Mouse (Mus musculus) v-Abl transformed pro-B cells (cell line): Measurements from ENCODE around the gene March4.

Source experiments
- in situ Hi-C, 2 experiments: fragments of 400-800 bp; cut with MboI; formaldehyde crosslinking; loops; one replicate each; pipeline ENCODE4 v1.15.1; 2025; ENCODE audit not compliant: unreplicated experiment in 2 of 2

March4 gene

GRCm38 (mm10) chr1:72536611-72537351 lies at the start of gene March4:
Gene March4, minus strand, starts transcription at chr1:72536930.
- in situ Hi-C loops: no loop called here

GRCm38 (mm10) chr1:72585971-72586875 lies 49.5 kb upstream of the March4 start:
- in situ Hi-C loops: loop anchor here (5.0 to 25.0 kb wide), 6 partner anchors 126 to 1024 kb away; partner anchors contain the start of genes Atic (in 2 of the 2), Igfbp5 (in 1 of the 2), Mreg (in 1 of the 2) and Rpl37a (in 1 of the 2)

DNA sequence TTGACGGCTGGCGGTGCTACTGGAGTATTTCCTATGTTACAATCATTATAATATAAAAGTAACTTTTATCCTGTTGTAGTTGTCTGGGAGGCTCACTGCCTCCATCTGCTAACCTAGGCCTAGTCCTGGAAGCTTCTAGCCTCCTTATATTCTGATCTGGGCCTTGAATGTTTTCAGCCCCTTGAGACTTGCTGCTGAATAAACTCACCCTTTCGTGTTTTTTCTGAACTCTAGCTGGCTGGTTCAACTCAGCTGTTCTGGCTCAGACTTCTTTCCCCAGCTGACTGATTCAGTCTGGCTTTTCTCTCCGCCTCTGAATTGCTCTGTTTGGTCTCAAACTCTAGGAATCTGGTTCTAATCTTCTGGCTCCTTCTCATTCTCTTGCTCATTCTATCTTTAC lies 47.2 kb upstream of the March4 start:
- in situ Hi-C loops: loop anchor here (5.0 to 25.0 kb wide), 7 partner anchors 157 to 1022 kb away; partner anchors contain the start of genes Atic (in 2 of the 2), Igfbp5 (in 1 of the 2), Mreg (in 1 of the 2) and Xrcc5 (in 1 of the 2)

- in situ Hi-C loops: loop anchor here (5.0 to 25.0 kb wide), 7 partner anchors 156 to 1021 kb away; partner anchors contain the start of genes Atic (in 2 of the 2), Igfbp5 (in 1 of the 2), Mreg (in 1 of the 2) and Xrcc5 (in 1 of the 2)
These were observed 46.4 kb upstream of the March4 start, which contains the start of gene Smarcal1 for GRCm38 (mm10) chr1:72582947-72583731. Gene Smarcal1, plus strand, starts transcription at chr1:72583251.

DNA sequence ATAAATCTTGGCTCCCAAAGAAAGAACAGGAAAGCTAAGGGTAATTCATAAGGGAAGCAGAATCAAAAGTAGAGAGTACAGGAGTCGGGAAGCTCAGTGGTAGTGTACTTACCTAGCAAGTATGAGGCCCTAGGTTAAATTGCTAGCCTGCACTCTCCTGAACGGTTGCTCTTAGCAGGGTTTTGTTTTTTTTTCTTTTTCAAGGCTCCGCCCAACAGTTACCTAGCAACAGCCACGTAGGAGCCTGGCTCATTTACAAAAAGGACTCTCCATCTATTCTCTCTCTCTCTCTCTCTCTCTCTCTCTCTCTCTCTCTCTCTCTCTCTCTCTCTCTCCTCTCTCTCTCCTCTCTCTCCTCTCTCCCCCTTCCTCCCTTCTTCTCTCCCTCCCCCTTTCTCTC lies 42.1 kb upstream of the March4 start:
- in situ Hi-C loops: loop anchor here (5.0 to 25.0 kb wide), 4 partner anchors 262 to 1017 kb away; partner anchors contain the start of genes Atic (in 2 of the 2) and Igfbp5 (in 1 of the 2)

DNA sequence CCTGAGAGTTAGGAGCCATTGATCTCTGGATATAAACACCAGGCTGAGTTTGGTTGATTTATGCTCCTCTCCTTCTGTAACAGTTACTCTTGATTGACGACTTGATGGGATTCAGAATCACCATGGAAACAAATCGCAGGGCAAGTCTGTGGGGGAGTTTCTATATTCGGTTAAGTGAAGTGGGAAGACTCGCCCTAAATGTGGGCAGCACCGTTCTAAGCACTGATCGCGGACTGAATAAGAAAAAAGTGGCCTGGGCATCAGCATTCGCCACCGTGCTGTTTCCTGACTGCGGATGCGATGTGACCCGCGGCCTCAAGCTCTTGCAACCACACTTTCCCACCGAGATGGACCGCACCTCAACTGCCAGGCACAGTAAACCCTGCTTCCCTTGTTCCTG lies 41.6 kb upstream of the March4 start:
- in situ Hi-C loops: loop anchor here (5.0 to 25.0 kb wide), 4 partner anchors 261 to 1016 kb away; partner anchors contain the start of genes Atic (in 2 of the 2) and Igfbp5 (in 1 of the 2)

DNA sequence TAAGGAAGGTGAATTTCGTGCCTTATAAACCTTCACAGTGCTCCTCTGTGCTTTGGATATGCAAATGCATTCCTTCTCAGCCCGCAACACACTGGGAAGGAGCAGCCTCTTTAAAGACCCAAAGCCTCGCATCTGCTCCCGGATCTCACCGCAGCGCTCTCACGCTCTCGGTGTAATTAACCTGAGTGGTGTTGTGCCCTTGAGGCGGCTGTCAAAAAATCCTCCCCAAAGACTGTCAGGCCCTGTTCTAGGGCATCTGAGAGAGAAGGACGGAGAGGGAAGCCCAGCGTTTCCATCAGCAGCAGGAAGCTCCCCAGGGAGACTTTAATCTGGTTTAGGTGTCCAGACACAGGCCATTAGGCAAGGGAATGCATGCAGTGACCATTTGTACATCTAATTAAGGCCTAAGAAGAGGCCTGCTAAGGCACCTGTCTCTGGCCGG lies 40.8 kb upstream of the March4 start:
- in situ Hi-C loops: loop anchor here (5.0 to 25.0 kb wide), 4 partner anchors 260 to 1015 kb away; partner anchors contain the start of genes Atic (in 2 of the 2) and Igfbp5 (in 1 of the 2)

- in situ Hi-C loops: loop anchor here (5.0 to 25.0 kb wide), 4 partner anchors 258 to 1013 kb away; partner anchors contain the start of genes Atic (in 2 of the 2) and Igfbp5 (in 1 of the 2)
These were observed 38.4 kb upstream of the March4 start for GRCm38 (mm10) chr1:72575121-72575520.

DNA sequence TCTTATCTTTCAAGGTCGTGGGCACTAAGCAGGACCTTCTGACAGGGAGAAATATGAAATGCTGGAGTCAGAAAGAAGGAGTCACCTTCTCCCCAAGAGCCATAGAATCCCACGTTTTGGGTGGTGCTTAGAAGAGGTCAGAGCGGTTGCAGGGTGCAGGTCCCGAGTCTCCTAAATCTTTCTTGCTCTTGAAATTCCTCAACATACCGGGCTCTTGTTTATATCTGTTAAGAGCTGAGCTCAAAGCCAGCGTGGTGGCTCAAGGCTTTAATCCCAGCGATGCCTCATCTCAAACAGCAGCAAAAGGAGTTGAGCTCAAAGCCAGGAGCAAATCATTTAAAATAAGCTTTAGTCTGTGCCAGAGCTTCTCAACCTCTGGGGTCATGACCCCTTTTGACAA lies 37.9 kb upstream of the March4 start:
- in situ Hi-C loops: loop anchor here (5.0 to 25.0 kb wide), 4 partner anchors 257 to 1012 kb away; partner anchors contain the start of genes Atic (in 2 of the 2) and Igfbp5 (in 1 of the 2)

GRCm38 (mm10) chr1:72574047-72574446 lies 37.3 kb upstream of the March4 start:
- in situ Hi-C loops: no loop called here

GRCm38 (mm10) chr1:72568725-72569124 lies 32.0 kb upstream of the March4 start:
- in situ Hi-C loops: no loop called here

- in situ Hi-C loops: no loop called here
These were observed 30.3 kb upstream of the March4 start for GRCm38 (mm10) chr1:72567056-72567455.

DNA sequence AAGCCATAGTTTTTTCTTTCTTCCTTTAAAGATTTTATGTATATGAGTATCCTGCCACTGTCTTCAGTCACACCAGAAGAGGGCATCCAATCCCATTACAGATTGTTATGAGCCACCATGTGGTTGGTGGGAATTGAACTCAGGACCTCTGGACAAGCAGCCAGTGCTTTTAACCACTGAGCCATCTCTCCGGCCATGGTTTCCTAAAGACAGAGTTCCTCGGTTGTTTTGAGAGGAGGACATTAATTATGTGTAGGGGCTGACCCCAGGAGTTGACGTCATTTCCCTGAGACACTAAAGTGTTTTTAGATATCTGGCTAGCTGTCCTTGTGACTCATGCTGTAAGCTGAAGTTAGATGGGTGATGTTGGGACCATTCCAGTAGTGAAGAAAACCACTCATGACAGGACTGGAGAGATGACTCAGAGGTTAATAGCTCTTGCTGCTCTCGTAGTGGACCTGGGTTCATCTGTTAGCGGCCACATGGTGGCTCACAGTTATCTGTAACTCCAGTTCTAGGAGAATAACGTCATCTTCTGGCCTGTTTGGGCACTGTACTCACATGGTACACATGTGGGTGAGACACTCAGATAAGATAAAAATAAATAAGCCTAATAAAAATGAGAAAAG lies 27.7 kb upstream of the March4 start:
- in situ Hi-C loops: no loop called here

- in situ Hi-C loops: no loop called here
These were observed 21.9 kb upstream of the March4 start for GRCm38 (mm10) chr1:72558625-72559024.

DNA sequence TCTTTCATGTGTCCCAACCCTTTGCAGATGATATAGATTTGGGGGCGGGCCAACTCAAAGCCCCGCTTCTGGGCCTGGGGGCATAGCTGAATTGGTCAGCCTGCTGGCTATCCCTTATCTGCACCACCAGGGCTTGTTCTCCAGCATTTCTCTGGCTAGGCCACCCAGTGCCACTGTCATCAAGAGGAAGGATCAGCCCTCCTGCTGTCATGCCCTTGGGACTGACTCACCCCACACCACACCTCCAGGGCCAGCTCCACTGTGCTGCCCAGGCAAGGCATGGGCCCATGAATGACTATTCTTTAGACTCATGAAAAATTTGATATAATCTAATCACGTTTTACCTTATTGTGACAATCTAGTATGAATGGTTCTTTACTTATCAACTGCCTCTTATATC lies 19.7 kb upstream of the March4 start:
- in situ Hi-C loops: no loop called here

DNA sequence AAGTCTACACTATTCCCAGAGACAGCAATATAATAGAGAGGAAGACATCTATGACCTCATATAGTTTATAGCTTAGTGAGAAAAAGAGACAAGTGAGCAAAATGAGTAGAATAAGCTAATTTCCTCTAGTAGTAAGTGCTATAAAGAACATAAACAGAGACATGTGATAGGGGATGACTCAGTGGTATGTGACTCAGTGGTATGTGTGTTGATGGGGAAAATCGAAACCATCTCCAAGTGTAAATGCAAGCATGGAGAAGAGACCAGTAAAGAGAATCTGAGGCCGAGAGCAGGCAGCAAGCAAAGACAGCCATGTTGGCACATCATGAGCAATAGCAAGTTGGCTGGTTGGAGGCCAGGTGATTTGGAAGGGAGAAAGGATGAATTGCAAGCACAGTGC lies 13.6 kb upstream of the March4 start:
- in situ Hi-C loops: no loop called here

- in situ Hi-C loops: no loop called here
These were observed 1.5 kb upstream of the March4 start for GRCm38 (mm10) chr1:72538266-72538665.

DNA sequence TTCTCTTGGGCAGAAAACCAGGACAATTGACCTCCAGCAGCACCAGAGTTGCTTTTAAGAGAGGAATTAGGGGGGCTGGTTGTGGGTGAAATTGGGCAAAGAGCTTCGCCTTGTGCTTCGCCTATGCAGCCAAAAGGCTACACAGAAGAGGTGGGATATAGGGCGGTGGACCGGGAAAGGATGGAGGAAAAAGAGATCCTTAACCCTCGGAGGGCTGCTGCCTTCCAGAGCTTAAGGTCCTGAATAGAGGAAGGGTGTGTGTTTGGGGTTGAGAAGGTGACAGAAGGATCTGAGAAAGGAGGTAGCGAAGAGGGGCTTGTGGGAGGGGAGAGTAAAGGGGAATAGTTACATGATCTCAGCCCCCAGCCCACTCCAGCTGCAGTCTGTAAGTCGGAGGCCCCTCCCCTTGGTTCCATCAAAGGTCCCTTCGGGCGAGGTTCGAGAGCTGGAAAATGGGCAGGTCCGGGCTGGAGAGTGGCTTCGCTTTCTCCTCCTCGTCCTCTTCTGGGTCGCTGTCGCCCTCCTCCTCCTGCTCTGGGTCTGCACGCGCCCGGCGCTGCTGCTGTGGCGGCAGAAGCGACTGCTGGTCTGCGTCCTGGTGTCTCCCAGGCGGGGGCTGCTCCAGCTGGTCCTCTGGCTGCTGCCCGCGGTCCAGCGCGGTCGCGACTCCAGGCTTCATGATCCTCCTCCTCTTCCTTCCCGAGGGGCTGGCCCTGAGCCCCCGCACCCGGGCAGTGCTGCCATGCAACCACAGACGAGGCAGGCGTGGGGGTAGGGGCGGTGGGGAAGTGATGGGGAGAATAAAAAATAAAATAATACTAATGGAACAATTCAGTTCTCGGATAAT lies 782 bp downstream of the March4 start:
- in situ Hi-C loops: no loop called here
